Mouse (Mus musculus) neural tube, embryonic 15.5 days (tissue): ENCODE results near the gene Rnf44. TPM values are rescaled to one million over a fixed set of nuclear protein-coding genes. Genes with fewer than 3 reads are reported as not detected.
A peak's percentile ranks its signal among the peaks of the same experiment; 100 is the strongest.

Source experiments
- ATAC-seq: fragments of 200-750 bp; cut with Nextera tagmentation; 2 replicates; pipeline ENCODE4 v1.8.0; 2017; ENCODE audit warnings: mild to moderate bottlenecking, moderate TSS enrichment, moderate library complexity; ENCODE audit not compliant: low FRiP score
- H3K27ac ChIP-seq: fragments of 300-500 bp; sonication (generic); replicated peaks from 2 replicates; pipeline ENCODE4 v1.5.1; 2015; ENCODE audit warnings: mild to moderate bottlenecking, inconsistent platforms
- H3K27me3 ChIP-seq: fragments of 300-500 bp; sonication (generic); replicated peaks from 2 replicates; pipeline ENCODE4 v1.6.1; 2015; ENCODE audit warnings: inconsistent platforms
- H3K36me3 ChIP-seq: fragments of 300-500 bp; sonication (generic); 2 replicates; pipeline ENCODE4 v1.6.1; 2015; ENCODE audit warnings: inconsistent platforms
- H3K4me1 ChIP-seq: fragments of 300-500 bp; sonication (generic); 2 replicates; pipeline ENCODE4 v1.6.1; 2015; ENCODE audit warnings: inconsistent platforms
- H3K4me2 ChIP-seq: fragments of 300-500 bp; sonication (generic); 2 replicates; pipeline ENCODE4 v1.6.1; 2015; ENCODE audit warnings: inconsistent platforms, mild to moderate bottlenecking, moderate library complexity
- H3K4me3 ChIP-seq: fragments of 300-500 bp; sonication (generic); replicated peaks from 2 replicates; pipeline ENCODE4 v1.5.1; 2015; ENCODE audit warnings: mild to moderate bottlenecking, inconsistent platforms
- H3K9ac ChIP-seq: fragments of 300-500 bp; sonication (generic); replicated peaks from 2 replicates; pipeline ENCODE4 v1.6.1; 2015; ENCODE audit warnings: mild to moderate bottlenecking, inconsistent platforms
- H3K9me3 ChIP-seq: fragments of 300-500 bp; sonication (generic); replicated peaks from 2 replicates; pipeline ENCODE4 v1.6.1; 2016; ENCODE audit warnings: inconsistent platforms
- WGBS: fragments of 180-500 bp; shearing (Covaris S2); methylation state at CpG from one replicate; pipeline ENCODE4 v1.1.7; 2015; ENCODE audit warnings: mixed read lengths; 5-methylcytosine and 5-hydroxymethylcytosine counted together
- polyA plus RNA-seq: library from polyadenylated mRNA; unstranded; fragments of >200 nt; fragmentation: Nextera tagmentation; extraction: Ambion mirVana; gene quantifications from 2 replicates; pipeline ENCODE4 v1.2.1, GENCODE M21; 2015

Rnf44 gene
- polyA plus RNA-seq: 73.5 and 76.3 TPM in 2 replicates

GRCm38 (mm10) chr13:54693558-54694347 lies at the start of gene Rnf44:
Gene Rnf44, minus strand, starts transcription at chr13:54693907.
- Histone ChIP-seq H3K27ac (peak within 1 kb of the TSS; percentile 98), H3K4me2 (peak within 1 kb of the TSS; percentile 91), H3K4me1 (peaks cover 39% of the 10 kb centered on the region), H3K4me3 (peak within 1 kb of the TSS; percentile 79), H3K9ac (peak within 1 kb of the TSS; percentile 97), H3K36me3 (no peaks in the 10 kb centered on the region), H3K9me3 (no peaks in the 10 kb centered on the region), H3K27me3 (no peaks in the 10 kb centered on the region)
- under 1% methylated on average over 87 of the region's 92 CpGs for WGBS
- peak; percentile 96 for ATAC-seq

- ATAC-seq: 0 out of 2 replicates have a peak, but pooled peaks have one; percentile 2
- Histone ChIP-seq H3K4me3 (peak overlapping the region; percentile 14), H3K9ac (no peak overlapping the region), H3K4me1 (peaks cover 14% of the 10 kb centered on the region), H3K36me3 (peaks cover 59% of the 10 kb centered on the region), H3K27ac (no peak overlapping the region), H3K4me2 (peak overlapping the region; percentile 48), H3K27me3 (peaks cover 24% of the 10 kb centered on the region), H3K9me3 (no peaks in the 10 kb centered on the region)
- WGBS: 8% methylated on average over 34 of the region's 34 CpGs
Observed at GRCm38 (mm10) chr13:54738213-54738601, 44.5 kb upstream of the Rnf44 start.

DNA sequence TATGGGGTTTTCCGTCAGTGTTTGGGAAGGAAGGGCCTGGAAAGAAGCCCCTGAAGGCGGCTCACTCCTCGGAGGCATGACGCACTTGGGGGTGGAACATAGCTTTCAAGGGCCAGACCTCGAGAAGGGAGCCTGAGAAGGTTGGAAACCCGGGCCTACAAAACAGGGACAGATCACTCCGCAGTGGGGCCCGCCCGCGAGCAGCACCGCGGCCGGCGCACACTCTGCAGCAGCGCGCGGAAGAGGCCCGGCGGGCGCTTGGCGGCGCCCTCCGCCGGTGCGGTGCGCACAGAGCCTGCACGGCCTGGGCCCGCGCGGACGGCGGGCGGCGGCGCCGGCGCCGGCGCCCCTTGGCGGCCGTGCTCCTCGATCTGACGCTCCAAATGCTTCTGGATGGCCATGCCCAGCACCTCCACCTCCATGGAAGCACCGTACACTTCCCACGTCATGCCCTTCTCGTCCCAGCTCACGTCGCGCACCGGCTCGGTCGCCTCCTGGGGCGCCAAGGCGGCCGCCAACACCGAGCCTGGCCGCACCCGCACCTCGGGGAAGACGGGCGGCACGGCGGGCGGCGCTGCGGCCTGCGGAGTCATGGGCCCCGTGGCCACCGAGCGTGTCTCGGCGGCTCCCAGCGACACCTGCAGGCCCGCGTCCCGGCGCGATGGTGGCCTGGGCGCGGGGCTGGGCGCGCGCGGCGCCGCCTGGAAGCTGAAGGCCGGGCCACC lies 43.9 kb upstream of the Rnf44 start:
- Histone ChIP-seq H3K4me2 (peak overlapping the region; percentile 48), H3K4me3 (peak overlapping the region; percentile 14), H3K9me3 (no peaks in the 10 kb centered on the region), H3K27me3 (peaks cover 24% of the 10 kb centered on the region), H3K27ac (no peak overlapping the region), H3K9ac (no peak overlapping the region), H3K4me1 (peaks cover 14% of the 10 kb centered on the region), H3K36me3 (peaks cover 59% of the 10 kb centered on the region)
- 3% methylated on average over 68 of the region's 87 CpGs for WGBS
- peak; percentile 45; the same call in 1 of the 2 replicates for ATAC-seq

GRCm38 (mm10) chr13:54736931-54737330 lies 43.2 kb upstream of the Rnf44 start:
- 0 out of 2 replicates have a peak, but pooled peaks have one; percentile 7 for ATAC-seq
- peaks cover 14% of the 10 kb centered on the region for H3K4me1 ChIP-seq
- WGBS: 21% methylated on average over 3 of the region's 3 CpGs
- H3K9me3 ChIP-seq: no peaks in the 10 kb centered on the region
- no peak overlapping the region for H3K4me3 ChIP-seq
- peaks cover 24% of the 10 kb centered on the region for H3K27me3 ChIP-seq
- no peak overlapping the region for H3K27ac ChIP-seq
- peaks cover 59% of the 10 kb centered on the region for H3K36me3 ChIP-seq
- H3K9ac ChIP-seq: no peak overlapping the region
- H3K4me2 ChIP-seq: no peak overlapping the region

DNA sequence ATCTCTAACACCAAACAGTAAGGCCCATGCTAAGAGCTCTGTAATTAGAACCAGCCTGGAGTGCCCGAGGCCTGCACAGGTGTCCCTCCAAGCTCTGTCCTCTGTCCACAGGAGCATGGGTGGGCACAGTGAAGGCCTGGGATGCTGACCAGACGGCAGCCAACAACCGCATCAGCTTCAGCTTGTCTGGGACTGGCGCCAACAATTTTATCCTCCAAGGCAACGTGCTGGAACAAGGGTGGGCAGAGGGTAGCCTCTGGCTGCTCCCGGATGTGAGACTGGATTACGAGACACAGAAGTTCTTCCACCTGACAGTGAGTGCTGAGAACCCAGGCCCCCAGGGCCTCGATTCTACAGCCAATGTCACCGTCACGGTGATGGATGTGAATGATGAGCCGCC lies 32.4 kb upstream of the Rnf44 start:
- H3K27me3 ChIP-seq: no peaks in the 10 kb centered on the region
- H3K9ac ChIP-seq: no peak overlapping the region
- ATAC-seq: no peak
- no peak overlapping the region for H3K4me3 ChIP-seq
- whole genome bisulfite sequencing: 57% methylated on average over 11 of the region's 11 CpGs
- H3K27ac ChIP-seq: no peak overlapping the region
- H3K9me3 ChIP-seq: no peaks in the 10 kb centered on the region
- H3K36me3 ChIP-seq: no peaks in the 10 kb centered on the region
- H3K4me2 ChIP-seq: no peak overlapping the region
- peaks cover 3% of the 10 kb centered on the region; the same call in 1 of the 2 replicates for H3K4me1 ChIP-seq

DNA sequence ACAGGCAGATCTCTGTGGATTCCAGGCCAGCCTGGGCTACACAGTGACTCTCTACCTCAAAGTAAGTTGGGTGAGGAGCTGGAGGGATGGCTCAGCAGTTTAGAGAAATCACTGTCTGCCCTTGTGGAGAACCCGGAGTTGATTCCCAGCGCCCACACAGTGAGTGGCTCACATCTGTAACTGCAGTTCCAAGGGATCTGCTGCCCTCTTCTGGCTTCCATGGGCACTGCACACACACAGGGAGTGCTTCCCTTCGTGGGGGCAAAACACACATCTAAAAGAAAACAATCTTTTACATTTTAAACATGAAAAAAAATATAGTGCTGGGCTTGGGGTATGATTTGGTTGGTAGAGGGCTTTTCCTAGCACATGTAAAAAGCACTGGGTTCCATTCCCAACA lies 29.4 kb upstream of the Rnf44 start:
- Histone ChIP-seq H3K4me2 (no peak overlapping the region), H3K9me3 (no peaks in the 10 kb centered on the region), H3K9ac (no peak overlapping the region), H3K36me3 (no peaks in the 10 kb centered on the region), H3K27me3 (no peaks in the 10 kb centered on the region), H3K4me3 (no peak overlapping the region), H3K27ac (no peak overlapping the region), H3K4me1 (peaks cover 3% of the 10 kb centered on the region; the same call in 1 of the 2 replicates)
- 90% methylated on average over 3 of the region's 3 CpGs for WGBS
- no peak for ATAC-seq

DNA sequence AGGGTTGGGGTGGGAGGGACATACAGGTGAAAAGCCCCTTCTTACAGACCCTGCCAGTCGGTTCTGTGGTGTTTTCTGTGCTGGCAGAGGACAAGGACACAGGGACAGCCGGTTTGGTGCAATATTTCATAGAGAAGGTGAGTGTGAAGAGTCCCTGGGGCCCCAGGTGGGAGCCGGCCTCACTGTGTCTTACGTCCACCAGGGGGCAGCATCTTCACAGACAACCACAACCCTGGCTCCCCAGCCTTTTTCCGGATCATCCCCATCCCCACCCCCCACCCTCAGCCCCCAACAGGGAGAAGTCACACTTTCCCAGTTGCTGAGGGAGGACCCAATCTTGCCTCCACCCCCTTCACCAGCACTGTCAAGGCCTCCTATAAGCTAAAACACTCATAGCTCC lies 23.2 kb upstream of the Rnf44 start:
- Histone ChIP-seq H3K36me3 (no peaks in the 10 kb centered on the region), H3K27ac (no peak overlapping the region), H3K9me3 (no peaks in the 10 kb centered on the region), H3K4me3 (no peak overlapping the region), H3K9ac (no peak overlapping the region), H3K27me3 (peaks cover 7% of the 10 kb centered on the region), H3K4me1 (0 out of 2 replicates have a peak, but pooled peaks cover 5% of the 10 kb centered on the region), H3K4me2 (no peak overlapping the region)
- 0% methylated on average over 5 of the region's 5 CpGs for WGBS
- peak; percentile 40; the same call in 1 of the 2 replicates for ATAC-seq

GRCm38 (mm10) chr13:54714996-54715395 lies 21.3 kb upstream of the Rnf44 start:
- ATAC-seq: no peak
- 59% methylated on average over 10 of the region's 10 CpGs for WGBS
- H3K9ac ChIP-seq: no peak overlapping the region
- 0 out of 2 replicates have a peak, but pooled peaks cover 5% of the 10 kb centered on the region for H3K4me1 ChIP-seq
- H3K27ac ChIP-seq: no peak overlapping the region
- no peak overlapping the region for H3K4me2 ChIP-seq
- H3K4me3 ChIP-seq: no peak overlapping the region
- H3K27me3 ChIP-seq: peaks cover 7% of the 10 kb centered on the region
- no peaks in the 10 kb centered on the region for H3K9me3 ChIP-seq
- H3K36me3 ChIP-seq: no peaks in the 10 kb centered on the region

- no peak overlapping the region for H3K4me2 ChIP-seq
- H3K27me3 ChIP-seq: peaks cover 7% of the 10 kb centered on the region
- H3K27ac ChIP-seq: no peak overlapping the region
- H3K9me3 ChIP-seq: no peaks in the 10 kb centered on the region
- H3K4me3 ChIP-seq: no peak overlapping the region
- H3K9ac ChIP-seq: no peak overlapping the region
- WGBS: 47% methylated on average over 4 of the region's 4 CpGs
- no peak for ATAC-seq
- H3K36me3 ChIP-seq: no peaks in the 10 kb centered on the region
- 0 out of 2 replicates have a peak, but pooled peaks cover 5% of the 10 kb centered on the region for H3K4me1 ChIP-seq
Observed at GRCm38 (mm10) chr13:54714393-54714792, 20.7 kb upstream of the Rnf44 start.

DNA sequence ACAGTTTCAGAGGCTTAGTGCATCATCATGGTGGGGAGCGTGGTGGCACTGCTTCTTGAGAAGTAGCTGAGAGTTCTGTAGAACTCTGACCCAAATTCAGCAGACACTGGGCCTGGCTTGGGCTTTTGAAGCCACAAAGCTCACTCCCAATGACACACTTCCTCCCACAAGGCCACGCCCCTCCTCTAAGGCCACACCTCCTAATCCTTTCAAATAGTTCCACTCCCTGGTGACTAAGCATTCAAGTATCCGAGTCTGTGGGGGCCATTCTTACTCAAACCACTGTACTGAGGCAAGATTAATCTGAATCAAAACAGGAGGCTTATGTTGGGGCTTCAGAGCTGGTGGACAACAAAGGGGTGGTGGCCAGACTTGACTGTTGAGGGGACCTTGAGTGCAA lies 17.2 kb upstream of the Rnf44 start:
- H3K4me3 ChIP-seq: no peak overlapping the region
- H3K27ac ChIP-seq: no peak overlapping the region
- H3K9ac ChIP-seq: no peak overlapping the region
- H3K4me1 ChIP-seq: no peaks in the 10 kb centered on the region
- ATAC-seq: no peak
- peaks cover under 1% of the 10 kb centered on the region for H3K27me3 ChIP-seq
- WGBS: 82% methylated on average over 3 of the region's 3 CpGs
- H3K4me2 ChIP-seq: no peak overlapping the region
- H3K9me3 ChIP-seq: no peaks in the 10 kb centered on the region
- no peaks in the 10 kb centered on the region for H3K36me3 ChIP-seq

GRCm38 (mm10) chr13:54704890-54705289 lies 11.2 kb upstream of the Rnf44 start:
- H3K9ac ChIP-seq: no peak overlapping the region
- no peak overlapping the region for H3K27ac ChIP-seq
- no peak overlapping the region for H3K4me2 ChIP-seq
- no peaks in the 10 kb centered on the region for H3K9me3 ChIP-seq
- ATAC-seq: no peak
- no peaks in the 10 kb centered on the region for H3K27me3 ChIP-seq
- WGBS: 56% methylated on average over 6 of the region's 6 CpGs
- no peaks in the 10 kb centered on the region for H3K4me1 ChIP-seq
- H3K36me3 ChIP-seq: no peaks in the 10 kb centered on the region
- no peak overlapping the region for H3K4me3 ChIP-seq

GRCm38 (mm10) chr13:54702507-54702906 lies 8.8 kb upstream of the Rnf44 start:
- H3K9ac ChIP-seq: no peak overlapping the region
- WGBS: 81% methylated on average over 7 of the region's 7 CpGs
- no peaks in the 10 kb centered on the region for H3K4me1 ChIP-seq
- no peaks in the 10 kb centered on the region for H3K9me3 ChIP-seq
- H3K4me2 ChIP-seq: no peak overlapping the region
- no peaks in the 10 kb centered on the region for H3K27me3 ChIP-seq
- H3K27ac ChIP-seq: no peak overlapping the region
- H3K4me3 ChIP-seq: no peak overlapping the region
- ATAC-seq: no peak
- no peaks in the 10 kb centered on the region for H3K36me3 ChIP-seq
